Mouse (Mus musculus): ENCODE data around the gene Gpm6b. TPM values are rescaled to one million over a fixed set of nuclear protein-coding genes. Genes with fewer than 3 reads are reported as not detected.

Gene Gpm6b
- polyA plus RNA-seq, 1 experiment from 2014 or later = 1.8 TPM

DNA sequence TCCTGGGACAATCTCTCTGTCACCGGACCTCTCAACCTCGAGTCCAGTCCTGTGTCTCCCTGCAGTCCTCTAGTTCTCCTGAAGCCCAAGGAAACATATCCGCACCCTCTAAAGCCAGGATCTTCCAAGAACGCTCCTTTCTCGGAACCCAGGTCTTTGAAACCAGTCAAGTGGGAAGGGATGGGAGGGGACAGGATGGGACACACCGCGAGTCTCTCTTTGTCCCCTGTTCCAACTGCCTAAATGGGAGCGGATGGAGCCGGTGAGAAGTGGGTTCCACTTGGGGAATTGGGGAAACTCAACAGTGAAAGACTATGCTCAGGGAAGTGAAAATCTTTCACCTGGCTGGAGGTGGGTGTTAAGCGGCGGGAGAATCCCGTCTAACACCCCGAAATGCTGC lies 809 bp downstream of the Gpm6b start:
- H3K27me3 ChIP-seq (ENCODE audit: insufficient read depth, low read length) = peaks cover 21% of the 10 kb centered on the region; the same call in 1 of the 2 replicates
- H3K4me2 ChIP-seq (ENCODE audit: low read depth, low read length) = peak overlapping the region; percentile 74
- 20% methylated on average over 13 of the region's 13 CpGs for WGBS (ENCODE audit: insufficient replicate concordance)
- H3K36me3 ChIP-seq (replicated peaks; ENCODE audit: insufficient read depth, low read length) = no peaks in the 10 kb centered on the region
- no peak overlapping the region for H3K27ac ChIP-seq (ENCODE audit: low read depth)
- no peak overlapping the region; the same call in 1 of the 2 replicates for H3K9ac ChIP-seq (replicated peaks)
- no peaks in the 10 kb centered on the region for H3K4me1 ChIP-seq (ENCODE audit: insufficient read depth)
- DNase-seq (no peak), ATAC-seq (no peak)
- H3K4me3 ChIP-seq (ENCODE audit: low read depth, low read length) = peak overlapping the region; percentile 40
- TF ChIP-seq CTCF (IDR thresholded peaks at IDR 0.05; ENCODE audit: low read depth) = no peak
- no peak for TF ChIP-seq EP300 (IDR thresholded peaks at IDR 0.05; ENCODE audit: low read depth)
- H3K9me3 ChIP-seq (ENCODE audit: low read length) = no peaks in the 10 kb centered on the region

DNA sequence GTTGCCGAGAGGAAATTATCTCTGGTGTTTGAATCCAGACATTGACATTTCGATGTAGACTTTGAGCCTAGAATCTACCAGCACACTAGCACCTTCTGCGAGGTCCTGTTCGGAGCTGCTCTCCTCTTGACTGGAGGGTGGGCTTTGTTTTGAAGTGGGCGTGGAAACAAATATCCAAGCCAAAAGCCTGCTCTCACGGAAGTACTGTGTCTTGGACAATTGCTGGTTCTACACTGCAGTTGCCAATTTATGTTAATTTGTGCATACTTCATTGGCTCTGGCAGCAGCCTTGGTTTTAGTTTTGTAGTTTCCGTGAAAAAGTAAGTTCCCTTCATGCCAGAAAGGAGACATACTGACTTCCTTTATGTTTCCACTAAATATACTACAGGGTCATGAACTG lies 2.0 kb downstream of the Gpm6b start:
- Histone ChIP-seq H3K27me3 (ENCODE audit: insufficient read depth, low read length) (peaks cover 21% of the 10 kb centered on the region; the same call in 1 of the 2 replicates), H3K4me3 (ENCODE audit: low read depth, low read length) (no peak overlapping the region), H3K4me1 (ENCODE audit: insufficient read depth) (no peaks in the 10 kb centered on the region), H3K9ac (replicated peaks) (no peak overlapping the region), H3K9me3 (ENCODE audit: low read length) (no peaks in the 10 kb centered on the region), H3K36me3 (replicated peaks; ENCODE audit: insufficient read depth, low read length) (no peaks in the 10 kb centered on the region), H3K27ac (ENCODE audit: low read depth) (no peak overlapping the region), H3K4me2 (ENCODE audit: low read depth, low read length) (no peak overlapping the region)
- no peak for TF ChIP-seq EP300 (IDR thresholded peaks at IDR 0.05; ENCODE audit: low read depth)
- TF ChIP-seq CTCF (IDR thresholded peaks at IDR 0.05; ENCODE audit: low read depth) = no peak
- ATAC-seq = no peak
- 71% methylated on average over 7 of the region's 7 CpGs for WGBS (ENCODE audit: insufficient replicate concordance)
- no peak for DNase-seq

DNA sequence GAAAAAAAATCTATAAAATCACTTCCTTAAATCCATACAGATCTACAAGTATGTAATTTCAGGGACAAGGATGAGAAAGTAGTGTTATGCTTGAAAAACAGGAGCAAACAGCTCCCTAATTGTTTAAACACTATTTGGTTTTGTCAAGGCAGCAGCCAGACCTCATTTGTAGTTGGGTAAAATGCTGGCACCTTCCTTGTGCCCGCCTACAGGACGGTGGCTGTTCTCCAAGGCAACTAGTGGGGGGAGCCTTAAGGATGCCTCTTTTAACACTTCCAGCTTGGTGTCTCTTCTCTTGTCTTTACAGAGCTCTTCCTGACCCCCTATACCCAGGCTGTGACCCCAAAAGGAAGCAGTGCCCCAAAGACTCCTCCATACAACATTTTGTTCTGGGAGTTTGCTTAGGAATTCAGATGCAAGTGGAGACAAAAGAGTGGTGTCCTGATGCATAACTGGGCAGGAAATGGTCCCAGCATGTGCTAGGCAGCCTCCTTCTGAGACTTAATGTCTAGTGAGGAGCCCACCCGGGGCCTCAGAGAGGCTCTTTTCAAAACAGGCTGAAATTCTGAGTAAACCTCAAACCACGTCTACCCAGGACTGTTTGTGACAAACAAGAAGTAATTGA lies 4.7 kb downstream of the Gpm6b start:
- no peak for DNase-seq
- no peak overlapping the region for H3K27ac ChIP-seq (ENCODE audit: low read depth)
- H3K9me3 ChIP-seq (ENCODE audit: low read length) = no peaks in the 10 kb centered on the region
- H3K4me1 ChIP-seq (ENCODE audit: insufficient read depth) = no peaks in the 10 kb centered on the region
- TF ChIP-seq EP300 (IDR thresholded peaks at IDR 0.05; ENCODE audit: low read depth) (no peak), CTCF (IDR thresholded peaks at IDR 0.05; ENCODE audit: low read depth) (no peak)
- no peaks in the 10 kb centered on the region for H3K36me3 ChIP-seq (replicated peaks; ENCODE audit: insufficient read depth, low read length)
- peaks cover 14% of the 10 kb centered on the region; the same call in 1 of the 2 replicates for H3K27me3 ChIP-seq (ENCODE audit: insufficient read depth, low read length)
- no peak overlapping the region for H3K9ac ChIP-seq (replicated peaks)
- H3K4me2 ChIP-seq (ENCODE audit: low read depth, low read length) = no peak overlapping the region
- no peak for ATAC-seq
- WGBS (ENCODE audit: insufficient replicate concordance) = 72% methylated on average over 4 of the region's 4 CpGs
- H3K4me3 ChIP-seq (ENCODE audit: low read depth, low read length) = no peak overlapping the region

DNA sequence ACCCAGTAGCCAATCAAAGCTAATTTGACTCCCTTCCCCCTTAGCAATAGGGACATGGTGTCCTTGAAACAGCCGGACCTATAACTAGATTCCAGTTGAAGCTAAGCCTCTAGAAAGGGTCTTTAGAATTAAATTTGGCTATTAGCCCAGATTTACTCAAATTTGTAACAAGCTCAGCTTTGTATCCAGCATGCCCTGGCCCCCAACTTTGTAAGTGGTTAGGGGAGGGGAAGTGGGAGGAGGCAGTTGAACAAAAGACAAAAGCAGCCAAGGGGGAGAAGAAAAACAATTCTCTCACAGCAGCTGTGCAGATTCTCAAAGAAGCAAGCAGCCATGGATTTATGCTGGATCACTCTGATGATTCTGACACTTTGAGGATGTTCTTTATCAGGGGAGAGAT lies 32.8 kb downstream of the Gpm6b start:
- Histone ChIP-seq H3K9me3 (ENCODE audit: low read length) (no peaks in the 10 kb centered on the region), H3K4me3 (ENCODE audit: low read depth, low read length) (no peak overlapping the region), H3K9ac (replicated peaks) (no peak overlapping the region), H3K36me3 (replicated peaks; ENCODE audit: insufficient read depth, low read length) (no peaks in the 10 kb centered on the region), H3K27ac (ENCODE audit: low read depth) (no peak overlapping the region), H3K4me2 (ENCODE audit: low read depth, low read length) (no peak overlapping the region), H3K27me3 (ENCODE audit: insufficient read depth, low read length) (no peaks in the 10 kb centered on the region), H3K4me1 (ENCODE audit: insufficient read depth) (no peaks in the 10 kb centered on the region)
- ATAC-seq = no peak
- TF ChIP-seq CTCF (IDR thresholded peaks at IDR 0.05; ENCODE audit: low read depth) (no peak), EP300 (IDR thresholded peaks at IDR 0.05; ENCODE audit: low read depth) (no peak)
- 65% methylated on average over 1 of the region's 1 CpGs for WGBS (ENCODE audit: insufficient replicate concordance)
- DNase-seq = no peak

- Histone ChIP-seq H3K4me1 (ENCODE audit: insufficient read depth) (no peaks in the 10 kb centered on the region), H3K27ac (ENCODE audit: low read depth) (no peak overlapping the region), H3K27me3 (ENCODE audit: insufficient read depth, low read length) (no peaks in the 10 kb centered on the region), H3K9ac (replicated peaks) (no peak overlapping the region), H3K9me3 (ENCODE audit: low read length) (no peaks in the 10 kb centered on the region), H3K36me3 (replicated peaks; ENCODE audit: insufficient read depth, low read length) (no peaks in the 10 kb centered on the region), H3K4me3 (ENCODE audit: low read depth, low read length) (no peak overlapping the region), H3K4me2 (ENCODE audit: low read depth, low read length) (no peak overlapping the region)
- no peak for ATAC-seq
- no peak for DNase-seq
- WGBS (ENCODE audit: insufficient replicate concordance) = 85% methylated on average over 6 of the region's 6 CpGs
- no peak for TF ChIP-seq EP300 (IDR thresholded peaks at IDR 0.05; ENCODE audit: low read depth)
- TF ChIP-seq CTCF (IDR thresholded peaks at IDR 0.05; ENCODE audit: low read depth) = no peak
These were observed 33.9 kb downstream of the Gpm6b start for GRCm38 (mm10) chrX:166272646-166273045.

GRCm38 (mm10) chrX:166279861-166280260 lies 41.1 kb downstream of the Gpm6b start:
- no peaks in the 10 kb centered on the region for H3K27me3 ChIP-seq (ENCODE audit: insufficient read depth, low read length)
- H3K4me2 ChIP-seq (ENCODE audit: low read depth, low read length) = no peak overlapping the region
- ATAC-seq (no peak), DNase-seq (no peak)
- H3K9me3 ChIP-seq (ENCODE audit: low read length) = no peaks in the 10 kb centered on the region
- H3K4me1 ChIP-seq (ENCODE audit: insufficient read depth) = no peaks in the 10 kb centered on the region
- H3K4me3 ChIP-seq (ENCODE audit: low read depth, low read length) = no peak overlapping the region
- no peak overlapping the region for H3K27ac ChIP-seq (ENCODE audit: low read depth)
- H3K36me3 ChIP-seq (replicated peaks; ENCODE audit: insufficient read depth, low read length) = no peaks in the 10 kb centered on the region
- WGBS (ENCODE audit: insufficient replicate concordance) = 73% methylated on average over 1 of the region's 1 CpGs
- no peak for TF ChIP-seq CTCF (IDR thresholded peaks at IDR 0.05; ENCODE audit: low read depth)
- TF ChIP-seq EP300 (IDR thresholded peaks at IDR 0.05; ENCODE audit: low read depth) = no peak
- H3K9ac ChIP-seq (replicated peaks) = no peak overlapping the region

Measured in liver, postnatal 0 days (tissue).